Mouse (Mus musculus): Measurements from ENCODE around the gene Trim29. TPM values are rescaled to one million over a fixed set of nuclear protein-coding genes. Genes with fewer than 3 reads are reported as not detected.

The Trim29 gene
- total RNA-seq, 2 experiments from 2014 or later = 0.25 to 0.83 TPM

DNA sequence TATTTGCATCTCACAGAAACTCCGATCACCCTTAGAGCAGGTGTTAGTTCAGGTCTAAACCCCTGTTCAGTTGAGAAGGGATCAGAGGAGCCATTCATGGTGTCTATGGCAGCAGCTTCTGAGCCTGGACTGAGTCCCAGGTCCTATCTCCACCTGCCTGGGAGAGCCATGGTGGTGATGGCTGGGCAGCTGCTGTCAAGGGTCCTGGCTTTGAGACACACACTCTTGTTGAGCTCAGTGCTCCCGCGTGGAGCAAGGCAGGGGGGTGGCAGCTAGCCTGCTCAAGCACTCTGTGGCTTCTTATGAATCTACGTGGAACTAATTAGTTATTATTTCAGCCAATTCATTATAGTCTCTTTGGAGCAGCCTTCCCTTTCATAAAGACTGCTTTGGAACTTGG lies 73.2 kb downstream of the Trim29 start:
- DNase-seq (ENCODE audit: low spot score in 2 of 2) = no peak

DNA sequence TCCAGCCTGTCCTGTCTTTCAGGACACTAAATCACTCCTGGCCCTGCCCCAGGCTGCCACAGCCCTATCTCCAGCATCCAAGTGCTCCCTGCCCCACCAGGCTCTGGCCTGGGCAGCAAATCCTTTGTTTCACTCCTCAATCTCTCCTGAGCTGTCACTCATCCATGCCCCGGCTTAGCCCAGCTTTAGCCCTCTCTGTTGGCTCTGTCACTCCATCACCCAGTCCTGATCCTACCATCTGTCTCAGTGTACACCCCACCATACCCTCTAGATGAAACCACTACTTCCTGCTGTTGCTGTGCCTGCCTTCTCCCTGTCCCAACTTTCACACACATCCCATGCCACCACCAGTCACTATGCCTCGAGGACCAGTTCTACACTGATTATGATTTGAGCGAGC lies 73.8 kb downstream of the Trim29 start:
- no peak for DNase-seq (ENCODE audit: low spot score in 2 of 2)

Other genes with a start within 250 kb of the Trim29 start
- gene Arhgef12, start 203.6 kb upstream of the Trim29 start, total RNA-seq (2021) = 100 to 1,000 TPM; 146 to 151 TPM
- gene Tmem136, start 194.3 kb upstream of the Trim29 start, total RNA-seq (2021) = 10 to 100 TPM; 17.0 to 19.7 TPM
- under 1 TPM in 1 of 2 experiments, not detected in 1; 0.22 TPM for gene Pou2f3, start 100.5 kb upstream of the Trim29 start, total RNA-seq (2021)
- gene Oaf, start 70.9 kb upstream of the Trim29 start, total RNA-seq (2021) = 10 to 100 TPM; 12.2 to 14.6 TPM